Mouse (Mus musculus): Measurements from ENCODE around the gene Myo1c. TPM values are rescaled to one million over a fixed set of nuclear protein-coding genes. Genes with fewer than 3 reads are reported as not detected.

Myo1c gene
- polyA plus RNA-seq, 1 experiment from 2014 or later = 13.8 TPM

- no peaks in the 10 kb centered on the region for H3K27me3 ChIP-seq (ENCODE audit: control insufficient read depth, insufficient read depth, low read length)
- ATAC-seq (ENCODE audit: insufficient read depth, low FRiP score, low TSS enrichment) = no peak
- no peak overlapping the region for H3K9ac ChIP-seq (ENCODE audit: low read length)
- no peak overlapping the region for H3K4me3 ChIP-seq (ENCODE audit: low read depth, low read length)
- DNase-seq (ENCODE audit: low spot score) = no peak
- H3K4me2 ChIP-seq (ENCODE audit: low read depth) = no peak overlapping the region
- H3K4me1 ChIP-seq (ENCODE audit: control insufficient read depth, insufficient read depth, low read length) = no peaks in the 10 kb centered on the region
- no peaks in the 10 kb centered on the region for H3K9me3 ChIP-seq (ENCODE audit: control insufficient read depth, low read length)
- H3K27ac ChIP-seq (ENCODE audit: low read depth, low read length) = no peak overlapping the region
- WGBS = 93% methylated on average over 2 of the region's 2 CpGs
- peaks cover 5% of the 10 kb centered on the region for H3K36me3 ChIP-seq (ENCODE audit: control insufficient read depth, insufficient read depth, low read length)
These were observed 53.4 kb downstream of the Myo1c start for GRCm38 (mm10) chr11:75703748-75704147.

- Histone ChIP-seq H3K27me3 (ENCODE audit: control insufficient read depth, insufficient read depth, low read length) (no peaks in the 10 kb centered on the region), H3K4me2 (ENCODE audit: low read depth) (no peak overlapping the region), H3K9me3 (ENCODE audit: control insufficient read depth, low read length) (no peaks in the 10 kb centered on the region), H3K9ac (ENCODE audit: low read length) (no peak overlapping the region), H3K4me1 (ENCODE audit: control insufficient read depth, insufficient read depth, low read length) (no peaks in the 10 kb centered on the region), H3K4me3 (ENCODE audit: low read depth, low read length) (no peak overlapping the region), H3K36me3 (ENCODE audit: control insufficient read depth, insufficient read depth, low read length) (no peaks in the 10 kb centered on the region), H3K27ac (ENCODE audit: low read depth, low read length) (no peak overlapping the region)
- DNase-seq (ENCODE audit: low spot score) (no peak), ATAC-seq (ENCODE audit: insufficient read depth, low FRiP score, low TSS enrichment) (no peak)
- 97% methylated on average over 1 of the region's 1 CpGs for WGBS
These were observed 63.6 kb downstream of the Myo1c start for GRCm38 (mm10) chr11:75713949-75714348.

GRCm38 (mm10) chr11:75715556-75715955 is 65.3 kb downstream of the Myo1c start:
- no peaks in the 10 kb centered on the region for H3K4me1 ChIP-seq (ENCODE audit: control insufficient read depth, insufficient read depth, low read length)
- no peak overlapping the region for H3K4me2 ChIP-seq (ENCODE audit: low read depth)
- no peaks in the 10 kb centered on the region for H3K27me3 ChIP-seq (ENCODE audit: control insufficient read depth, insufficient read depth, low read length)
- H3K36me3 ChIP-seq (ENCODE audit: control insufficient read depth, insufficient read depth, low read length) = no peaks in the 10 kb centered on the region
- ATAC-seq (ENCODE audit: insufficient read depth, low FRiP score, low TSS enrichment) (no peak), DNase-seq (ENCODE audit: low spot score) (peak; percentile 20)
- H3K9me3 ChIP-seq (ENCODE audit: control insufficient read depth, low read length) = no peaks in the 10 kb centered on the region
- 22% methylated on average over 12 of the region's 12 CpGs for WGBS
- no peak overlapping the region for H3K9ac ChIP-seq (ENCODE audit: low read length)
- H3K27ac ChIP-seq (ENCODE audit: low read depth, low read length) = no peak overlapping the region
- no peak overlapping the region for H3K4me3 ChIP-seq (ENCODE audit: low read depth, low read length)

GRCm38 (mm10) chr11:75716661-75717325 is 66.5 kb downstream of the Myo1c start:
- no peak overlapping the region for H3K27ac ChIP-seq (ENCODE audit: low read depth, low read length)
- H3K36me3 ChIP-seq (ENCODE audit: control insufficient read depth, insufficient read depth, low read length) = no peaks in the 10 kb centered on the region
- DNase-seq (ENCODE audit: low spot score) = no peak
- ATAC-seq (ENCODE audit: insufficient read depth, low FRiP score, low TSS enrichment) = no peak
- H3K4me1 ChIP-seq (ENCODE audit: control insufficient read depth, insufficient read depth, low read length) = no peaks in the 10 kb centered on the region
- no peaks in the 10 kb centered on the region for H3K9me3 ChIP-seq (ENCODE audit: control insufficient read depth, low read length)
- no peaks in the 10 kb centered on the region for H3K27me3 ChIP-seq (ENCODE audit: control insufficient read depth, insufficient read depth, low read length)
- WGBS = 89% methylated on average over 7 of the region's 8 CpGs
- H3K4me2 ChIP-seq (ENCODE audit: low read depth) = no peak overlapping the region
- H3K9ac ChIP-seq (ENCODE audit: low read length) = no peak overlapping the region
- H3K4me3 ChIP-seq (ENCODE audit: low read depth, low read length) = no peak overlapping the region

GRCm38 (mm10) chr11:75722339-75722738 is 72.0 kb downstream of the Myo1c start:
- Histone ChIP-seq H3K9ac (ENCODE audit: low read length) (no peak overlapping the region), H3K9me3 (ENCODE audit: control insufficient read depth, low read length) (no peaks in the 10 kb centered on the region), H3K4me2 (ENCODE audit: low read depth) (no peak overlapping the region), H3K27ac (ENCODE audit: low read depth, low read length) (no peak overlapping the region), H3K27me3 (ENCODE audit: control insufficient read depth, insufficient read depth, low read length) (no peaks in the 10 kb centered on the region), H3K36me3 (ENCODE audit: control insufficient read depth, insufficient read depth, low read length) (no peaks in the 10 kb centered on the region), H3K4me1 (ENCODE audit: control insufficient read depth, insufficient read depth, low read length) (no peaks in the 10 kb centered on the region), H3K4me3 (ENCODE audit: low read depth, low read length) (no peak overlapping the region)
- no peak for DNase-seq (ENCODE audit: low spot score)
- 58% methylated on average over 4 of the region's 4 CpGs for WGBS
- no peak for ATAC-seq (ENCODE audit: insufficient read depth, low FRiP score, low TSS enrichment)

Other genes with a start within 250 kb of the Myo1c start
- gene Serpinf1, start 227.8 kb upstream of the Myo1c start, polyA plus RNA-seq (2014; fragmentation: Nextera tagmentation; extraction: Ambion mirVana) = 84.0 and 87.0 TPM in 2 replicates
- gene Serpinf2, start 210.9 kb upstream of the Myo1c start, polyA plus RNA-seq (2014; fragmentation: Nextera tagmentation; extraction: Ambion mirVana) = 0.15 and 0.17 TPM in 2 replicates
- 5.3 and 6.2 TPM in 2 replicates for gene Wdr81, start 195.8 kb upstream of the Myo1c start, polyA plus RNA-seq (2014; fragmentation: Nextera tagmentation; extraction: Ambion mirVana)
- gene Tlcd2, start 188.8 kb upstream of the Myo1c start, polyA plus RNA-seq (2014; fragmentation: Nextera tagmentation; extraction: Ambion mirVana) = 8.7 and 11.0 TPM in 2 replicates
- 113 and 123 TPM in 2 replicates for gene Prpf8, start 163.7 kb upstream of the Myo1c start, polyA plus RNA-seq (2014; fragmentation: Nextera tagmentation; extraction: Ambion mirVana)
- gene Rilp, start 140.4 kb upstream of the Myo1c start, polyA plus RNA-seq (2014; fragmentation: Nextera tagmentation; extraction: Ambion mirVana) = 0.50 and 0.56 TPM in 2 replicates
- gene Scarf1, start 137.0 kb upstream of the Myo1c start, polyA plus RNA-seq (2014; fragmentation: Nextera tagmentation; extraction: Ambion mirVana) = 4.4 and 4.8 TPM in 2 replicates
- 5.6 and 6.6 TPM in 2 replicates for gene Slc43a2, start 118.8 kb upstream of the Myo1c start, polyA plus RNA-seq (2014; fragmentation: Nextera tagmentation; extraction: Ambion mirVana)
- gene Pitpna, start 62.4 kb upstream of the Myo1c start, polyA plus RNA-seq (2014; fragmentation: Nextera tagmentation; extraction: Ambion mirVana) = 90.5 TPM in 2 replicates
- 26.2 and 28.4 TPM in 2 replicates for gene Inpp5k, start 19.5 kb upstream of the Myo1c start, polyA plus RNA-seq (2014; fragmentation: Nextera tagmentation; extraction: Ambion mirVana)
- gene Crk, start 28.8 kb downstream of the Myo1c start, polyA plus RNA-seq (2014; fragmentation: Nextera tagmentation; extraction: Ambion mirVana) = 125 and 134 TPM in 2 replicates
- 1,480 and 1,520 TPM in 2 replicates for gene Ywhae, start 82.4 kb downstream of the Myo1c start, polyA plus RNA-seq (2014; fragmentation: Nextera tagmentation; extraction: Ambion mirVana)
- 0.23 and 0.26 TPM in 2 replicates for gene Doc2b, start 145.5 kb downstream of the Myo1c start, polyA plus RNA-seq (2014; fragmentation: Nextera tagmentation; extraction: Ambion mirVana)